Mouse (Mus musculus) layer of hippocampus, postnatal 36 days (tissue): Measurements from ENCODE around the gene Capn11. TPM values are rescaled to one million over a fixed set of nuclear protein-coding genes. Genes with fewer than 3 reads are reported as not detected.
A peak's percentile ranks its signal among the peaks of the same experiment; 100 is the strongest.

Source experiments
- DNase-seq, 2 experiments: peaks; one replicate each; pipeline ENCODE4 v3.0.0; 2022
- total RNA-seq, 2 experiments: library from RNA; stranded (reverse); gene quantifications; 2 replicates each; pipeline ENCODE4 v1.2.3; 2021

The Capn11 gene
- total RNA-seq = 1 to 10 TPM in 1 of 2 experiments, under 1 TPM in 1; 0.22 to 1.4 TPM

- DNase-seq = no peak
Measured at GRCm38 (mm10) chr17:45659225-45659624, at the start of gene Capn11. Gene Capn11, minus strand, starts transcription at chr17:45659325.

GRCm38 (mm10) chr17:45708179-45708578, 49.1 kb upstream of the Capn11 start:
- DNase-seq = no peak

GRCm38 (mm10) chr17:45707376-45707775, 48.3 kb upstream of the Capn11 start:
- DNase-seq = no peak

- no peak for DNase-seq
Measured at GRCm38 (mm10) chr17:45706796-45707195, 47.7 kb upstream of the Capn11 start.

- DNase-seq = no peak
Measured at GRCm38 (mm10) chr17:45703187-45703586, 44.1 kb upstream of the Capn11 start.

GRCm38 (mm10) chr17:45702254-45702653, 43.1 kb upstream of the Capn11 start:
- DNase-seq = no peak

- no peak for DNase-seq
Measured at GRCm38 (mm10) chr17:45701236-45701591, 42.1 kb upstream of the Capn11 start.

- no peak for DNase-seq
Measured at GRCm38 (mm10) chr17:45700496-45701235, 41.5 kb upstream of the Capn11 start.

- DNase-seq = no peak
Measured at GRCm38 (mm10) chr17:45699039-45699740, 40.1 kb upstream of the Capn11 start.

GRCm38 (mm10) chr17:45698368-45698767, 39.2 kb upstream of the Capn11 start:
- DNase-seq = no peak

- DNase-seq = no peak
Measured at GRCm38 (mm10) chr17:45696981-45697380, 37.9 kb upstream of the Capn11 start.

- DNase-seq = no peak
Measured at GRCm38 (mm10) chr17:45695227-45696120, 36.3 kb upstream of the Capn11 start.

GRCm38 (mm10) chr17:45693812-45694565, 34.9 kb upstream of the Capn11 start:
- no peak for DNase-seq

GRCm38 (mm10) chr17:45692159-45692558, 33.0 kb upstream of the Capn11 start:
- DNase-seq = no peak

GRCm38 (mm10) chr17:45690044-45690443, 30.9 kb upstream of the Capn11 start:
- no peak for DNase-seq

GRCm38 (mm10) chr17:45689120-45689519, 30.0 kb upstream of the Capn11 start:
- DNase-seq = no peak

GRCm38 (mm10) chr17:45686716-45687115, 27.6 kb upstream of the Capn11 start, which contains the start of gene Tmem63b:
Gene Tmem63b, minus strand, starts transcription at chr17:45686905.
- DNase-seq = no peak

GRCm38 (mm10) chr17:45686093-45686619, 27.0 kb upstream of the Capn11 start, which contains the start of gene Mrpl14:
Gene Mrpl14, plus strand, starts transcription at chr17:45686322.
- peak; percentile 87 to 88 for DNase-seq

GRCm38 (mm10) chr17:45685171-45686092, 26.3 kb upstream of the Capn11 start:
- peak; percentile 50 to 55 for DNase-seq

- DNase-seq = no peak
Measured at GRCm38 (mm10) chr17:45684667-45685131, 25.6 kb upstream of the Capn11 start.
